Mouse (Mus musculus): ENCODE measurements at regions not wholly inside any gene's neighbourhood (a gene's known extent, or its start where the extent isn't known, plus 50 kb on each side); places are given as distances from the start of the nearest gene placed in this dataset.

- ATAC-seq (replicated peaks; ENCODE audit: insufficient number of reproducible peaks, low FRiP score, low TSS enrichment, poor library complexity, severe bottlenecking): no peak
Measured at GRCm38 (mm10) chr13:107734161-107734905, 309.9 kb upstream of the Smim15 start.

- ATAC-seq (replicated peaks; ENCODE audit: insufficient number of reproducible peaks, low FRiP score, low TSS enrichment, poor library complexity, severe bottlenecking): no peak
Measured at GRCm38 (mm10) chr13:107730976-107731375, 313.3 kb upstream of the Smim15 start.

- ATAC-seq (replicated peaks; ENCODE audit: insufficient number of reproducible peaks, low FRiP score, low TSS enrichment, poor library complexity, severe bottlenecking): no peak
Measured at GRCm38 (mm10) chr13:107726491-107726890, 317.8 kb upstream of the Smim15 start.

GRCm38 (mm10) chr13:107721901-107722300 lies 322.3 kb upstream of the Smim15 start:
- no peak for ATAC-seq (replicated peaks; ENCODE audit: insufficient number of reproducible peaks, low FRiP score, low TSS enrichment, poor library complexity, severe bottlenecking)

GRCm38 (mm10) chr13:107720874-107721574 lies 323.2 kb upstream of the Smim15 start:
- ATAC-seq (replicated peaks; ENCODE audit: insufficient number of reproducible peaks, low FRiP score, low TSS enrichment, poor library complexity, severe bottlenecking): no peak

- ATAC-seq (replicated peaks; ENCODE audit: insufficient number of reproducible peaks, low FRiP score, low TSS enrichment, poor library complexity, severe bottlenecking): no peak
Measured at GRCm38 (mm10) chr13:107718973-107719620, 325.1 kb upstream of the Smim15 start.

GRCm38 (mm10) chr13:107715616-107716015 lies 328.6 kb upstream of the Smim15 start:
- no peak for ATAC-seq (replicated peaks; ENCODE audit: insufficient number of reproducible peaks, low FRiP score, low TSS enrichment, poor library complexity, severe bottlenecking)

GRCm38 (mm10) chr13:107714001-107714400 lies 330.2 kb upstream of the Smim15 start:
- ATAC-seq (replicated peaks; ENCODE audit: insufficient number of reproducible peaks, low FRiP score, low TSS enrichment, poor library complexity, severe bottlenecking): no peak

GRCm38 (mm10) chr13:107711341-107711994 lies 332.8 kb upstream of the Smim15 start:
- no peak for ATAC-seq (replicated peaks; ENCODE audit: insufficient number of reproducible peaks, low FRiP score, low TSS enrichment, poor library complexity, severe bottlenecking)

- no peak for ATAC-seq (replicated peaks; ENCODE audit: insufficient number of reproducible peaks, low FRiP score, low TSS enrichment, poor library complexity, severe bottlenecking)
Measured at GRCm38 (mm10) chr13:107710368-107710767, 333.9 kb upstream of the Smim15 start.

GRCm38 (mm10) chr13:107709828-107710227 lies 334.4 kb upstream of the Smim15 start:
- ATAC-seq (replicated peaks; ENCODE audit: insufficient number of reproducible peaks, low FRiP score, low TSS enrichment, poor library complexity, severe bottlenecking): no peak

- no peak for ATAC-seq (replicated peaks; ENCODE audit: insufficient number of reproducible peaks, low FRiP score, low TSS enrichment, poor library complexity, severe bottlenecking)
Measured at GRCm38 (mm10) chr13:107703736-107704135, 340.5 kb upstream of the Smim15 start.

GRCm38 (mm10) chr13:107700268-107701139 lies 343.7 kb upstream of the Smim15 start:
- peak; percentile 54 for ATAC-seq (replicated peaks; ENCODE audit: insufficient number of reproducible peaks, low FRiP score, low TSS enrichment, poor library complexity, severe bottlenecking)

- ATAC-seq (replicated peaks; ENCODE audit: insufficient number of reproducible peaks, low FRiP score, low TSS enrichment, poor library complexity, severe bottlenecking): no peak
Measured at GRCm38 (mm10) chr13:107699251-107699650, 345.0 kb upstream of the Smim15 start.

- no peak for ATAC-seq (replicated peaks; ENCODE audit: insufficient number of reproducible peaks, low FRiP score, low TSS enrichment, poor library complexity, severe bottlenecking)
Measured at GRCm38 (mm10) chr13:107698345-107698744, 345.9 kb upstream of the Smim15 start.

GRCm38 (mm10) chr13:107692123-107692830 lies 352.0 kb upstream of the Smim15 start:
- no peak for ATAC-seq (replicated peaks; ENCODE audit: insufficient number of reproducible peaks, low FRiP score, low TSS enrichment, poor library complexity, severe bottlenecking)

GRCm38 (mm10) chr13:107688972-107689371 lies 355.3 kb upstream of the Smim15 start:
- no peak for ATAC-seq (replicated peaks; ENCODE audit: insufficient number of reproducible peaks, low FRiP score, low TSS enrichment, poor library complexity, severe bottlenecking)

GRCm38 (mm10) chr13:107685231-107685630 lies 359.0 kb upstream of the Smim15 start:
- no peak for ATAC-seq (replicated peaks; ENCODE audit: insufficient number of reproducible peaks, low FRiP score, low TSS enrichment, poor library complexity, severe bottlenecking)

All from monocyte, adult 5-6 weeks (primary cell).